Mouse (Mus musculus): Measurements from ENCODE around the gene Grid2.

DNA sequence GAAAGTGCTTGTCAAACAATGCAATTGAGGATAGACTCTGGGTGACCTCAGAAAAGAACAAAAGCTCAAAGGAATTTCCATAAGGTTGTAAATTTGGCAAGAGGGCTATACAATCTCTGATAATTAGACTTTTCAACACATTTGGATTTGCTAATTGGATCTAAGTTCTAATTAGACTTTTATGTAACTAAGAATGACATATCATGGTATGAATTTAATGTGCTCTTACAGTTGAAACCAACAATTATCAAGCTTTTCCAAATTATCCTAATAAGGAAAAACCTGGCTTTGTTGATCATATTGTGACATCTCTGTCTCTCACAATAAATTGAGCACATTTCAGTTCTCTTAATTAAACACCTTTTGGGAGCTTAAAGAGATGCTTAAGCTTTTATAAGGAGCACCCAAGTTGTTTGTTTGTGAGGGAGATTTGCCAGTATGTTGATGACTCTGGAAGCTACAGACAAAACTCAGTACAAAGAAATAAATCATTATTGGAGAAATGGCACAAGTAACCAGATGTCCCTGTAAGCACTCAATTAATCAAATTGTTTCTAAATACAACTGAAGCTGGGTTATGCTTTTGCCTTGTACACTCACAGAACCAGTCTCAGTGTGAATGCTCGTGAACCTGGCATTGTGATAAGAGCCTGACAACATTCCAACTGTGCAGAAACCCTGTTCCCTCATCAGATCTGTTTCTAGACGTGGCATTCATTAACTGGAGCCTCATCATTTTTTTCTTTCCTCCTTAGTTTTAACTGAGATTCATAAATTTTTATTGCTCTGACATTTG is 1018.8 kb downstream of the Grid2 start:
- no peak for TF ChIP-seq CTCF (IDR thresholded peaks at IDR 0.05; ENCODE audit: low read depth)
- TF ChIP-seq EP300 (optimal IDR thresholded peaks at IDR 0.05) = no peak

All from stomach, postnatal 0 days (tissue).